Mouse (Mus musculus) hindbrain, embryonic 13.5 days (tissue): Measurements from ENCODE around the gene Snx20. TPM values are rescaled to one million over a fixed set of nuclear protein-coding genes. Genes with fewer than 3 reads are reported as not detected.

Source experiments
- ATAC-seq: fragments of 200-750 bp; cut with Nextera tagmentation; 2 replicates; pipeline ENCODE4 v1.8.0; 2017; ENCODE audit warnings: moderate TSS enrichment; ENCODE audit not compliant: low FRiP score
- H3K27ac ChIP-seq: fragments of 300-500 bp; sonication (generic); 2 replicates; pipeline ENCODE4 v1.5.1; 2015; ENCODE audit warnings: inconsistent platforms, mild to moderate bottlenecking, moderate library complexity
- H3K27me3 ChIP-seq: fragments of 300-500 bp; sonication (generic); 2 replicates; pipeline ENCODE4 v1.6.1; 2015; ENCODE audit warnings: mild to moderate bottlenecking, inconsistent platforms
- H3K36me3 ChIP-seq: fragments of 300-500 bp; sonication (generic); 2 replicates; pipeline ENCODE4 v1.6.1; 2015; ENCODE audit warnings: mild to moderate bottlenecking, inconsistent platforms
- H3K4me1 ChIP-seq: fragments of 300-500 bp; sonication (generic); replicated peaks from 2 replicates; pipeline ENCODE4 v1.6.1; 2015; ENCODE audit warnings: inconsistent platforms
- H3K4me2 ChIP-seq: fragments of 300-500 bp; sonication (generic); 2 replicates; pipeline ENCODE4 v1.6.1; 2015; ENCODE audit warnings: inconsistent platforms, mild to moderate bottlenecking, moderate library complexity
- H3K4me3 ChIP-seq: fragments of 300-500 bp; sonication (generic); 2 replicates; pipeline ENCODE4 v1.5.1; 2015; ENCODE audit warnings: mild to moderate bottlenecking, inconsistent platforms
- H3K9ac ChIP-seq: fragments of 300-500 bp; sonication (generic); 2 replicates; pipeline ENCODE4 v1.6.1; 2015; ENCODE audit warnings: mild to moderate bottlenecking, inconsistent platforms
- H3K9me3 ChIP-seq: fragments of 300-500 bp; sonication (generic); 2 replicates; pipeline ENCODE4 v1.6.1; 2016; ENCODE audit warnings: inconsistent platforms
- WGBS: fragments of 180-500 bp; shearing (Covaris S2); methylation state at CpG from one replicate; pipeline ENCODE4 v1.1.7; 2015; 5-methylcytosine and 5-hydroxymethylcytosine counted together
- polyA plus RNA-seq: library from polyadenylated mRNA; unstranded; fragments of >200 nt; fragmentation: Nextera tagmentation; extraction: Ambion mirVana; gene quantifications from 2 replicates; pipeline ENCODE4 v1.2.1, GENCODE M21; 2015

The Snx20 gene
- polyA plus RNA-seq = 1.2 and 1.3 TPM in 2 replicates

DNA sequence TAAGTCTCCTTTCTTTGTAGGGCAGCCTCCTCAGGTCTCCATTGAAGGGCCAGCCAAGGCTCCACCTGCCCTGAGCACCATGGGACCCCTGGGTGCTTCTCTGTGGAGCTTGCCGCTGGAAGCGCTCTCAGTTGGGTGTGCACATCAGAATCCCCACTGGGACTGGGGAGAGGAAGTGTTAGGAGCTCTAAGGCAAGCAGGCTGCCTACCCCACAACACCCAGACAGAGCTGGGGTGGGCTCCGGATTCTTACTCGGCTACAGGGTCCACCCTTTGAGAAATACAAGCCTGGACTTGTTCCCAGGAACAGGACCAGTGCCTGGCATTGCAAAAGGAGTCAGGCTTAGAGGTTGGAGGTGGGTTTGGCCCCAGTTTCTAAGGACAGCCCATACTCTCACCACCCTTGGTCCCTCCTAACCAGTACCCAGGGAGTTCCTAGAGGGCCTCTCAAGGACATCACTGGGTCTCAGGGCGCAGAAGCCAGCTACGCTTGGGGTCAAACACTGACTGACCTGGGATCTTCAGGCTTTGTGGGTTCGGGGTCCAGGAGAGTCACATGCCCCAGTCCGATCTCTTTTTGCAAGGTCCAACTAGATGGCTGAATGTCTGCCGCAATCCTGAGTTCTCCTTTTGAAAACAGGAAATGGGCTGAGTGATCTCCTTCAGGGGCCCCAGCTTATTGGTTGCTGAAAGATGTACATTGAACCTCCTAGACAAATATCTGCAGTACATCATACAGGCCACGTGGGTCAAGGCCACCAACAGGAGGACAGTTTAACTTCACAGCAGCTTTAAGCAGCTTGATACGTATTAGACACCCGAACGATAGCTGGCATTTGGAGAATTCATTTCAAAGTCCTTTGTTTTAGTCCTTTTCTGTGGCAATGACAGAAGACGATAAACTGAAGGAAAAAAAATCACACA is at the start of gene Snx20:
TSS of gene Snx20 (minus strand) at position 655 of the 924 bp plus-strand sequence.
- 85% methylated on average over 14 of the region's 14 CpGs for WGBS
- Histone ChIP-seq H3K4me3 (no peak within 1 kb of the TSS), H3K9ac (no peak within 1 kb of the TSS), H3K9me3 (no peaks in the 10 kb centered on the region), H3K4me2 (no peak within 1 kb of the TSS), H3K4me1 (0 out of 2 replicates have a peak, but pooled peaks cover 6% of the 10 kb centered on the region), H3K27ac (no peak within 1 kb of the TSS), H3K27me3 (peaks cover 3% of the 10 kb centered on the region; the same call in 1 of the 2 replicates), H3K36me3 (no peaks in the 10 kb centered on the region)
- no peak for ATAC-seq

DNA sequence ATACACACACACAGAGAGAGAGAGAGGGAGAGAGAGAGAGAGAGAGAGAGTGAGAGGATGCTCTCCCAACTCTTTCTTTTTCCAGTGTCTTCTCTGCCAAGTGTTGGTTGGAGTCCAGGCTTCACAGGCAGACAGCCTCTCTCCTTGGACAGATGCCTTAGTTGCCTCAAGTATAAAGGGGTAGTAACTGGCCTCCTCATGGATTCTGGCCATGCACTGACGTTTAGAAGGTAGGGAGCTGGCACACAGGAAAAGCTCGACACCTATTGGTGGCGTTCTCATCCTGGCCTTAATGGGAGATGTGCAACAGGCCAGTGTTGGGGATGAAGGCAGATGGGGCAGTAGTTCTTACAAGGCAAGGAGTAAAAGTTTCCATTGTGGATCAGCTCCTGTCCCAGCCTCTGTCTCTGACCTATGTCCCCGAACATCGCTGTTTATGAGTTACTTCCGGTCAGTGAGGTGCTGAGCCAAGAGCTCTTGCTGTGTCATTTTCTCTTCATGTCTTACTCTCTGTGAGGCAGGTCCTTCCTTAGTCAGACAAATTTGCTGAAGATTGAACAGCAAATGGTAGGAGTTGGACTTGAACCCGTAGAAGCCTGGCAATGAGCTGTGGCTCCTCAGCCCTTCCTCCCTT is 47.8 kb upstream of the Snx20 start:
- 91% methylated on average over 7 of the region's 7 CpGs for WGBS
- Histone ChIP-seq H3K9me3 (no peaks in the 10 kb centered on the region), H3K36me3 (no peaks in the 10 kb centered on the region), H3K4me2 (no peak overlapping the region), H3K4me3 (no peak overlapping the region), H3K9ac (no peak overlapping the region), H3K4me1 (0 out of 2 replicates have a peak, but pooled peaks cover 4% of the 10 kb centered on the region), H3K27ac (no peak overlapping the region), H3K27me3 (no peaks in the 10 kb centered on the region)
- ATAC-seq = no peak

DNA sequence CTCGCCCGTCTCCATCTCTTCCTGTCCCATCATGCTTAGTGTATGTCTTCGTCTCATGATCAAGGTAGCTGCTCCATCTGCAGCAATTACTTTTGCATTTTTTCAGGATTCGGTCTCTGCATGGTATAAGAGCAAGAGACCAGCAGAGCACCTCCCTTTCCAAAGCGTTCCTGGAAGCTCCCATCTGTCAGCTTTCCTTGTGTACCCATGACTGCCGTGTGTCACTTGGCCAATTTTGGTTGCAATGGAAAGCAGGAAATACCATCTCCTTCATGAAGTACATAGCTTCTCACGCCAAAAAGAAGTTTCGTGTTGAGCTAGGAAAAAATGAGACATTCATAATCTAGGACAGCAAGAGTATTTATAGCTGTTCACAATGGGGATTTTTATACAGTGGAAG is 45.1 kb upstream of the Snx20 start:
- no peak overlapping the region for H3K27ac ChIP-seq
- H3K9ac ChIP-seq = no peak overlapping the region
- H3K27me3 ChIP-seq = no peaks in the 10 kb centered on the region
- H3K9me3 ChIP-seq = no peaks in the 10 kb centered on the region
- no peak overlapping the region for H3K4me2 ChIP-seq
- ATAC-seq = no peak
- WGBS = 91% methylated on average over 8 of the region's 8 CpGs
- H3K36me3 ChIP-seq = no peaks in the 10 kb centered on the region
- peaks cover 15% of the 10 kb centered on the region; the same call in 1 of the 2 replicates for H3K4me1 ChIP-seq
- H3K4me3 ChIP-seq = no peak overlapping the region

DNA sequence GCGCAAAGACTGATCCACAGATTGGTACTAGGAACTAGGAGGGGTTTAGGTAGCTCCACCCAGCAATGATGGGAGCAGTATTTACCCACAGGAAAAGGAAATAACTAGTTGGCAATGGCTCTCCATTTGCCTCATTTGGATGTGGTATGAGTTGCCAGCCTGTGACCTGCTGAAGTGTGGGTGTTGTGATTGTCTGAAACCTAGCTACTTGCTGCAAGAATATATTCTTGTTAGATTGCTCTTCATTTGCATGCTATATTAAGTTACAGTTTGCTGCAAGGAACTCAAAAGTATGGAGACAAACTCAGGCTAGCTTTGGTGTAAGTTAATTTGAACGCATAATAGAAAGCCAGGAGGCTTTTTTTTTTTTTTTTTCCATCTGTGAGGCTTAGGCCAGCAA is 44.6 kb upstream of the Snx20 start:
- Histone ChIP-seq H3K9ac (no peak overlapping the region), H3K4me3 (no peak overlapping the region), H3K27me3 (no peaks in the 10 kb centered on the region), H3K4me2 (no peak overlapping the region), H3K36me3 (no peaks in the 10 kb centered on the region), H3K4me1 (peaks cover 15% of the 10 kb centered on the region; the same call in 1 of the 2 replicates), H3K9me3 (no peaks in the 10 kb centered on the region), H3K27ac (no peak overlapping the region)
- WGBS = 92% methylated on average over 2 of the region's 2 CpGs
- ATAC-seq = no peak

DNA sequence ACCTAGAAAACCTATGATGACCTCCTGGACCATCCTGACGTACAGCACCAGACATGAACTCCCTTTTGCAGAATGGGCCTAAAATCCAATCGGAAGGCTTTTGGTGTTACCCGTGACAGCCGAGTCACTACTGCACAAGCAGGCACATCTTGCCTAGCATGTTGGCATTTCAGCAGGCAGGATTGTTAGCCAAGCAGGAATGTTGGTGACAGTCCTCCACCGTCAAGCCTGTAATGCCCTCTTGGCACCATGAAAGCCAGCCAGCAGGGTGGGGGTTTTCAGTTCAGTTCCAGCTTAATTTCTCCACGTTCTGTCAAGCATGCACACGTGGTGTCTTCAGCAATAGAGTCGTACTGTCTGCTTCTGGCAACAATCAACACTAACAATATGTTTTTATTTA is 41.1 kb upstream of the Snx20 start:
- Histone ChIP-seq H3K9me3 (no peaks in the 10 kb centered on the region), H3K4me2 (no peak overlapping the region), H3K36me3 (no peaks in the 10 kb centered on the region), H3K9ac (no peak overlapping the region), H3K4me1 (peaks cover 15% of the 10 kb centered on the region; the same call in 1 of the 2 replicates), H3K27me3 (no peaks in the 10 kb centered on the region), H3K4me3 (no peak overlapping the region), H3K27ac (no peak overlapping the region)
- WGBS = 78% methylated on average over 8 of the region's 8 CpGs
- no peak for ATAC-seq

DNA sequence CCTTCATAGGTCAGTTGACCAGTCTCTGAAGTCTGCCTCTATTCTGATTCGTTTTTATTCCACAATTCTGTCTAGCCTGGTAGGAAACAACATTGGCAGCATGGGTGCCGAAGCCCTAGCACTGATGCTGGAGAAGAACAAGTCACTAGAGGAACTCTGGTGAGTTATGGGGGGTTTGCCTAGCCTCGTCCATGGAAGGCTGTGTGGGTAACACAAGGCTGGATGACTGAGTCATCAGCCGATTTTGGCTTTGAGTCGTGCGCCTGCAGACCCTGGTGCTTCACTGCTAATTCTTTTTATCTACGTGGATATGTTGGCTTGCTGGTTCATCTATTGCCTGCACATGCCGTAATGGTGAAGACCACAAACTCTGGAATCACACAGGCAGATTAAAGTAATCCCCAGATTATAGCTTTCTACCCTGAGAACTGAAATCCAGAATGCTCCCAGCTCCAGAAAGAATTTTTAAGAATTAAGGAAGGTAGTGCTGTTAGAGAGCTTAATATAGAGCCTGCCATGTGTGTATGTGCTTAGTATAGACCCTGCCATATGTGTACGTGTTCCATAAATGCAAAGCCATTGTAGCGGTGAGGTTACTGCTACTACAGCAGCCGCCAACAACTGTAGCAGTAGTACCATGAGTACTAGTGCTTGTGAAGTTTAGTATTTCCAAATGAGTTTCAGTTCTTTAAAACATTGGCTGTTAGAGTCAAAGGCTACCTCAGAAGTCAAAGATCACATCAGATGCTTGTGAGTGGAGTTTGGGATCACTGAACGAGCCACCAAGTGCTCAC is 39.6 kb upstream of the Snx20 start:
- no peaks in the 10 kb centered on the region for H3K36me3 ChIP-seq
- no peak for ATAC-seq
- H3K27me3 ChIP-seq = no peaks in the 10 kb centered on the region
- no peak overlapping the region for H3K27ac ChIP-seq
- no peak overlapping the region for H3K4me3 ChIP-seq
- H3K4me1 ChIP-seq = peaks cover 18% of the 10 kb centered on the region; the same call in 1 of the 2 replicates
- no peak overlapping the region for H3K4me2 ChIP-seq
- H3K9me3 ChIP-seq = no peaks in the 10 kb centered on the region
- WGBS = 90% methylated on average over 12 of the region's 12 CpGs
- no peak overlapping the region for H3K9ac ChIP-seq

DNA sequence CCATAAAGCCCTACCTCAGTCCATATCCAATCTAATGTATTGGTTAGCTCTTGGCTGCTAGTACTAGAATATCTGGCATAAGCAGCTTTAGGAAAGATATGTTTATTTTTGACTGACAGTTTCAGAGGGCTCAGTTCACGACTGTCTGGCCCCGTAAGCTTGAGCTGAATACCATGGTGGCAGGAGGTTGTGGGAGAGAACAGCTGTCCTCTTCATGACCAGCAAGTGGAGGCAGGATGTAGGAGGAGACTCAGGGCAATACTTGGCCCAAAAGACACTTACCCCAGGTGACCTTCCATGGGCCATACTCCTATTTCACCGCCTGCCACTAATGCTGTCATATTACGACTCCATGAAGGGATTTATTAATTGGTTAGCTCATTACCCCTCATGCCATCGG is 37.9 kb upstream of the Snx20 start:
- no peak overlapping the region for H3K9ac ChIP-seq
- no peak overlapping the region for H3K4me2 ChIP-seq
- no peak overlapping the region for H3K4me3 ChIP-seq
- 91% methylated on average over 5 of the region's 5 CpGs for WGBS
- H3K36me3 ChIP-seq = no peaks in the 10 kb centered on the region
- no peak overlapping the region for H3K27ac ChIP-seq
- H3K4me1 ChIP-seq = peaks cover 20% of the 10 kb centered on the region
- H3K9me3 ChIP-seq = no peaks in the 10 kb centered on the region
- H3K27me3 ChIP-seq = no peaks in the 10 kb centered on the region
- ATAC-seq = no peak

DNA sequence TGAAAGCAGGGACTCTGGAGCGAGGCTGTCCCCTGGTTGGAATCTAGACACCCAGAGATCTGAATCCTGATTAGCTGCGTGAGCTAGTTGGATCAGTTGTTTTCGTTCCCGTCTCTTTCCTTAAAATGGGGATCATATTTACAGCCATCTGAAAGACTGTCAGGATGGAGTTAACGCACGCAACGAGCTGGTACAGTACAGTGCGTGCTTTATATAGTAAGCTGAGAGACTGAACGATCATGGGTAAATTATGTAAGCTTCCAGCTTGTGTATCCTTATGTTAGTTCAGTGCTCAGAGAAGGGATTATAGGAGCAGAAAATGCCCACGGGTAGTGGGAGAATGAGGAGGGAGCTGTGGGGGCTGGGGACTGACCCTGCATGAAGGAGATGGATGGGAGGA is 35.6 kb upstream of the Snx20 start:
- Histone ChIP-seq H3K4me1 (peaks cover 18% of the 10 kb centered on the region), H3K4me3 (no peak overlapping the region), H3K27ac (no peak overlapping the region), H3K36me3 (no peaks in the 10 kb centered on the region), H3K9ac (no peak overlapping the region), H3K4me2 (no peak overlapping the region), H3K9me3 (no peaks in the 10 kb centered on the region), H3K27me3 (no peaks in the 10 kb centered on the region)
- WGBS = 89% methylated on average over 10 of the region's 10 CpGs
- ATAC-seq = no peak

DNA sequence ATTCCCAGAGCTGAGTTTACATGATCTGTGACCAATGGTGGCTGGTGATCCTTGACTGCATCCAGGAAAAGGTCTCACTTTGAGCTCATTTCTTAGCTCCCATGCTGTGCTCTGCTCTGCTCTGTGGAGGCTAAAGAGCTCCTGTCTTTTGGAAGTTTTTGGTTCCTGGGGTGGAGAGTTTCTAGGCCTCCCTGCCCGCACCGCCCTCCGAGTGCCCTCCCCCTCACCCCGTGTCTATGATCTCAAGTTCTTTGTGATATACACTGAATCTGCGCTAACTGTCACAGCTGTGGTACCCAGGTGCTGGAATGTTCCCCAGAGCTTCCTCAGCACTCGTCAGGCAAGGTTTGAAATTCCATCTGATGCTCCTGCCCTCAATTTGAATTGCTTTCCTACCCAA is 34.9 kb upstream of the Snx20 start:
- Histone ChIP-seq H3K36me3 (no peaks in the 10 kb centered on the region), H3K9me3 (no peaks in the 10 kb centered on the region), H3K9ac (no peak overlapping the region), H3K4me1 (peaks cover 18% of the 10 kb centered on the region), H3K4me3 (no peak overlapping the region), H3K27me3 (no peaks in the 10 kb centered on the region), H3K27ac (no peak overlapping the region), H3K4me2 (no peak overlapping the region)
- WGBS = 68% methylated on average over 6 of the region's 6 CpGs
- ATAC-seq = no peak

DNA sequence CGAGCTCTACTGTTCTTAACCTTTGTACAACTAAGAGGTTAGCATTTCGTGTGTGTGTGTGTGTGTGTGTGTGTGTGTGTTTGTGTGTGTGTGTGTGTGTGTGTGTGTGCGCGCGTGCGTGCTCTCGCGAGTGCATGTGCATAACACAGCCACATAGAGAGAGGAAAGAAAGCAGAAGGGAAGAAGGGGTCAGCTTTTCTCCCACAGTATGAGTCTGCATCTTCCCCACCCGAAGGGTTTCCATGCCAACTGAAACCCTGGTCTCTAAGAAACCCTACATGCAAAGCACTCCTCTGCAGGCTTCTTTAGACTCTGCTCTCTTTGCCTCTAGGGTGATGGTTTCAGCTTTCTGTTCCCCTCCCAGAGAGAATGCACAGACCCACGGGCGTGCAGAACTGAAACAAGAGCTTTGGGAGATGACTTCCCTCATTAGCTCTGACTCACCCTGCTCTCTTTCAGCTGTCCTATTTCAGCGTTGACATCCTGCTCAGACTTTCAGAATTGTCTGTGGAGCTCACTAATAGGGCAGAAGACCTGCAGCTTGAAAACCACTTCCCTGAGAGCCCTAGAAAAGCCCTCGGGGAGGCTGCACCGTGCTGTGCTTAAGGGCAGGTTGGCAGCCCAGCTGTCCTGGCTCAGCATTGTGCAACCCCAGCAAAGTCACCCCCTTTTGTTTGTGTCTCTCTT is 32.6 kb upstream of the Snx20 start:
- no peak overlapping the region for H3K4me2 ChIP-seq
- H3K4me3 ChIP-seq = no peak overlapping the region
- WGBS = 49% methylated on average over 14 of the region's 14 CpGs
- H3K27ac ChIP-seq = peak overlapping the region; percentile 45; the same call in 1 of the 2 replicates
- no peaks in the 10 kb centered on the region for H3K9me3 ChIP-seq
- ATAC-seq = peak; percentile 49; the same call in 1 of the 2 replicates
- H3K36me3 ChIP-seq = no peaks in the 10 kb centered on the region
- no peak overlapping the region for H3K9ac ChIP-seq
- H3K4me1 ChIP-seq = peaks cover 26% of the 10 kb centered on the region
- H3K27me3 ChIP-seq = 0 out of 2 replicates have a peak, but pooled peaks cover 7% of the 10 kb centered on the region

DNA sequence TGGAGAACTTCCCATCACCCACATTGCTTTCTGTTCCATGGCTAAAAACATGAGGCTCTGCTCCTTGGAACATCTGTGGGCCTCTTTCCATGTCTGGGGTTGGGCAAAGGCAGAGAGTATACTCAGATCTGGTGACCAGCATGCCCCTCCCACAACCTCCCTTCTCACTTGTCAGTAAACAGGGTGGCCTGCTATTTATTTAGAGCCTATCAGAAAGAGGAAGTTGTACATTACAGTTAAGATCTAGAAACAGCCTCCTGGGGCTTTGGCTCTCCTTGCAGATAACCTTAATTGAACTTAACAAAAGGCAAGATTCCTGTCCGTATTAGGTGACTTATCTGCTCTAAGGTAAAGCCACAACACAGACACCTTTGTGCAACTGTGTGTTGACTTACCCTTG is 30.5 kb upstream of the Snx20 start:
- H3K4me3 ChIP-seq = no peak overlapping the region
- peaks cover 26% of the 10 kb centered on the region for H3K4me1 ChIP-seq
- H3K36me3 ChIP-seq = no peaks in the 10 kb centered on the region
- no peak overlapping the region for H3K9ac ChIP-seq
- H3K27me3 ChIP-seq = 0 out of 2 replicates have a peak, but pooled peaks cover 7% of the 10 kb centered on the region
- ATAC-seq = no peak
- 69% methylated on average over 1 of the region's 1 CpGs for WGBS
- no peak overlapping the region for H3K4me2 ChIP-seq
- H3K27ac ChIP-seq = no peak overlapping the region
- H3K9me3 ChIP-seq = no peaks in the 10 kb centered on the region
